Mouse (Mus musculus) gastrocnemius, postnatal 14 days (tissue): Measurements from ENCODE around the gene Bscl2. TPM values are rescaled to one million over a fixed set of nuclear protein-coding genes. Genes with fewer than 3 reads are reported as not detected.
"Not testable (repeated sequence)": the region's sequence is repeated elsewhere in the genome, so short reads cannot be mapped to it uniquely, and the experiment has no call there.

Experiments
- DNase-seq: peaks from one replicate; pipeline ENCODE4 v3.0.0; 2021; ENCODE audit warnings: mixed read lengths
- intact Hi-C: fragments of 180-260 bp; cut with DNase I; formaldehyde crosslinking; loops from one replicate; pipeline ENCODE4 v1.15.1; 2025; ENCODE audit warnings: low total_unique reads
- total RNA-seq, 2 experiments: library from RNA; stranded (reverse); gene quantifications; 2 replicates each; pipeline ENCODE4 v1.2.3; 2021

Bscl2 gene
- total RNA-seq, 2 experiments from 2014 or later, result 14.4 to 15.6 TPM

GRCm38 (mm10) chr19:8822696-8823095 is 14.6 kb upstream of the Bscl2 start:
- intact Hi-C loops, result no loop called here
- no peak for DNase-seq

DNA sequence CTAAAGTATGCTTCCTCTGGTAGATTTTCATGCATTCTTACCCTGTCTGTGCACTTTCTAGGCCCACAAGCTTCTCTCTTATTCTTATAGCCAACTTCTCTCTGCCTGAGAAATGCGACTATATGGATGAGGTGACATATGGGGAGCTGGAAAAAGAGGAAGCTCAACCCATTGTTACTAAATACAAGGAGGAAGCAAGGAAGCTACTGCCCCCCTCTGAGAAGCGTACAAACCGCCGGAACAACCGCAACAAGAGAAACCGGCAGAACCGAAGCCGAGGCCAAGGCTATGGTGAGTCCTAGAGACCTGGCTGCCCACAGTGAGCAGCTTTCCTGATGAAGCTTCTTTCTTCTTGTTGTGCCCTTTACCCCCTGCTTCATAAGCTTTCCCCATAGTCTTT is 7.6 kb upstream of the Bscl2 start, which contains the start of gene AC129217.1:
AC129217.1 (plus strand) TSS at position 114 of the 400 bp plus-strand sequence.
- DNase-seq, result no peak
- intact Hi-C loops, result no loop called here

- intact Hi-C loops, result no loop called here
- no peak for DNase-seq
These were observed 6.6 kb upstream of the Bscl2 start for GRCm38 (mm10) chr19:8830664-8831063.

- no peak for DNase-seq
- intact Hi-C loops, result no loop called here
These were observed 6.0 kb upstream of the Bscl2 start for GRCm38 (mm10) chr19:8831262-8831661.

GRCm38 (mm10) chr19:8832971-8833370 is 4.3 kb upstream of the Bscl2 start:
- DNase-seq, result no peak
- intact Hi-C loops, result no loop called here

- intact Hi-C loops, DNase-seq: not testable (repeated sequence)
These were observed 940 bp upstream of the Bscl2 start for GRCm38 (mm10) chr19:8836327-8836726.

- peak; percentile 38 for DNase-seq
These were observed 919 bp downstream of the Bscl2 start for GRCm38 (mm10) chr19:8838041-8838730.

DNA sequence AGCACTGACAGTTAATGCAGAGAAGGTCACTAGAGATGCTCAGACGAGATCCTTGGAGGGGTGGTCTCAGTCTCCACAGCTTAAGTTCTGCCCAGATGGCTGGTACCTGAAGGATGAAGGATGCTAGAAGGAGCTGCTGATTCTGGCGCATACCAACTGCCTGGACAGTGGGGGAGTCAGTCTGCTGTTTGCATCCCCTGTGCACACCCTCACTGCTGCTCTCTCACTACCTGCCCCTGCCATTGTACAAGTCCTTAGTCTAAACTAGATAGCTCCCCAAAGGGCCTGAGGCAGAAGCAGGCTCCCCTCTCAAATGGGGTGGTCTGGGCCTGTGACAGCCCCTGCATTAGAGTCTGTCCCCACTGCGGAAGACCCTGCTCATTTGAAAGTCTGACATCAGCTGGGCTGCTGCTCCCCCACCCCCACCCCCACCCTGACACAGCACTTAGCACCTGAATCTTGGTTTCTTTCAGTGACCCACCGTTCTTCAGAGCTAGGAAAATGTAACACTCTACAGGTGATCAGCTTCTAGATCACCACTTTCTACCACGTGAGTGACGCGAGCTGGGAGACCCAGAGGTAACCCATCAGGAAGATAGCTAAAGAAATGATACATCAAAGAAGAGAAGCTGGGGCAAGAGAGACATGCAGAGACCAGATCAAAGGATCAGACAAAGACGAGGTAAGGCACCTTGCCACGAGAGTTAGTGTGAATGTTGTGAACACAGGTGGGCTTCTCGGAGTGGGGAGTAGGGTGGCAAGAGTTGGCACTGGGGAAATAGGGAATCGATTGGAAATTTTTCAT is 2.0 kb downstream of the Bscl2 start, which contains the start of gene Gng3:
Gng3 (minus strand) TSS at position 92 of the 805 bp plus-strand sequence.
- no peak for DNase-seq
- intact Hi-C loops, result no loop called here

More at GRCm38 (mm10) chr19:8838041-8838730, 919 bp downstream of the Bscl2 start:
- intact Hi-C loops, result no loop called here

DNA sequence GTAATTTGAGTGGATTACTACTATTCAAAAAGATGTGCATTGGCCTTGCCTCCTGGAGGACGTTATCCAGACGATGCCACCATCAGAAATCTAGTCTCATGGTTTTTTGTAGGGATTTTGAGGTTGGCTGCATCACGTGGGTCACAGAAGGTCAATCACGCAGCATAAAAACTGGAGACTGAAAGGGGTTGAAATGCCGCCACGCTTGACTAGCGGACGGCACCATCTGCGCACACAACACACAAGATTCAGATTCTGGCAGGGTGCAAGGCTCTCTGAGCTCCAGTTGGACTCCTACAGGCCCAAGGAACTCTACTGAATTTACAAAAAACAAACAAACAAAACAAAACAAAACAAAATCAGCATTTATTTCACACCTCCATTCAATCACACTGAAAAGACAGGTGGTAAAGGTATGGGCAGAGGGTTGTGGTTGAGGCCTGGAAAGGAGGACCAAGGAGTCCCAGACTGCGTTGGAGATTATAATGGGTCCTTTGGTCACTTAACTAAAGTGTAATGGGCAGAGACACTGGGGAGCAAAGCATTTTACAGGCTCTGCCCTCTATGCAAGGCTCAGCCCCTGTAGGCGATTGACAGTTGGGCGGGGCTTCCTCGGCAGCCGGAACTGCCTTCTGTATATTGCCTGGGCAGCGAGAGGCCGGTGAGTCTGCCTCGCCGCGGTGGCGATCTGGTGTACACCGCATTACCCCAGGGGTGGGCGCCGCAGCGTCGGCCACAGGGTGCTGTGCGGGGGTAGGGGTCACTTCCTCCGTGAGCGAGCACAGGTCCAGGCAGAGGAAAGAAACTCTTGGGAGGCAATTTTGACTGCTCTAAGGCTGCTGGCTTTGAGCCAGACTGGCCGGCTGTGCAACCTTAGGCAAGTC is 2.9 kb downstream of the Bscl2 start:
- intact Hi-C loops, result no loop called here

DNA sequence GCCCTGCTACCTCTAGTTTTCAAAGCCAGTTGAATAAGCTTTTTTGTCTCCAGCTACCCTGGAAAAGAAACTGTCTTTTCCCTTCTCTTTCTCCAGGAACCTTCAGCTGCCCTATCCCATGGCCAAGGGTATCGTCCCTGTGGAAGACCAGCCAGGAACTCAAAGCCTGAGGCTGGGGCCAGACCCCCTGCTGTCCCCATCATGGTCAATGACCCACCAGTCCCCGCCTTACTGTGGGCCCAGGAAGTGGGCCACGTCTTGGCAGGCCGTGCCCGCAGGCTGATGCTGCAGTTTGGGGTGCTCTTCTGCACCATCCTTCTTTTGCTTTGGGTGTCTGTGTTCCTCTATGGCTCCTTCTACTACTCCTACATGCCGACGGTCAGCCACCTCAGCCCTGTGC is 3.7 kb downstream of the Bscl2 start:
- DNase-seq, result no peak
- intact Hi-C loops, result no loop called here

More for the DNA sequence above, 2.9 kb downstream of the Bscl2 start:
- peak; percentile 76 for DNase-seq

GRCm38 (mm10) chr19:8842961-8843360 is 5.7 kb downstream of the Bscl2 start:
- intact Hi-C loops, result no loop called here

GRCm38 (mm10) chr19:8844371-8845129 is 7.3 kb downstream of the Bscl2 start:
- DNase-seq, result peak; percentile 76
- intact Hi-C loops, result loop anchor here (5.0 kb wide), 2 partner anchors 118 to 263 kb away; no protein-coding TSS in a partner anchor

More at GRCm38 (mm10) chr19:8842961-8843360, 5.7 kb downstream of the Bscl2 start:
- DNase-seq, result no peak

GRCm38 (mm10) chr19:8848356-8848755 is 11.1 kb downstream of the Bscl2 start:
- no peak for DNase-seq
- intact Hi-C loops, result loop anchor here (5.0 kb wide), 2 partner anchors 114 to 259 kb away; no protein-coding TSS in a partner anchor

DNA sequence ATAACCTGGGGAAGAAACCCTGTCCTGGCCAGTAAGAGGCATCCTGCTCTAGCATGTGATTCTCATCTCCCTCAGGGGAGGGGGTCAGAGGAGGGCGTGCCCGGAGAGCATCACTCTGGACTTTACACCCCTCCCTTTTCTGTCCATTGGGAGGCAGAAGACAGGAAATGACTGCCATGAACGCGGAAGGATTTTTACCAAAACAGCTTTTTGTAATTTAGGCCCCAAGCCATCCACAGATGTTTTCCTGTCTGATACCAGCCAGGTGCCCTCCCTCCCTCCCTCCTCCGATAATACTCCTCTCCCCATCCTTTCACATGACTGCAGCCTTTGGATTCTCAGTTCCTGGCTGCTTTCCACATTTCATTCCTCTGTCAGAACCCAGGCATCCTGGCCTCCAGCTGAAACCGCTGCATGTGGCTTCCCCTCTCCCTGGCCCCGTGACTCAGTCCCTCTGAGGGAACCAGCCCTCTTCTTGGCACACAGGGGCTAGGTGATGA is 13.2 kb downstream of the Bscl2 start, which contains the start of gene Lrrn4cl:
Lrrn4cl (plus strand) TSS at position 367 of the 500 bp plus-strand sequence.
- intact Hi-C loops, result no loop called here
- DNase-seq, result peak; percentile 71

- DNase-seq, result no peak
- intact Hi-C loops, result no loop called here
These were observed 14.4 kb downstream of the Bscl2 start for GRCm38 (mm10) chr19:8851639-8852038.

- intact Hi-C loops, result no loop called here
- peak; percentile 61 for DNase-seq
These were observed 15.1 kb downstream of the Bscl2 start for GRCm38 (mm10) chr19:8852236-8852928.

GRCm38 (mm10) chr19:8853117-8853516 is 15.8 kb downstream of the Bscl2 start:
- intact Hi-C loops, result no loop called here

GRCm38 (mm10) chr19:8857689-8858088 is 20.4 kb downstream of the Bscl2 start:
- intact Hi-C loops, result no loop called here
- DNase-seq, result peak; percentile 46

More at GRCm38 (mm10) chr19:8853117-8853516, 15.8 kb downstream of the Bscl2 start:
- no peak for DNase-seq
